Mouse (Mus musculus) myocyte (in vitro differentiated cells): ENCODE measurements at regions not wholly inside any gene's neighbourhood (a gene's known extent, or its start where the extent isn't known, plus 50 kb on each side); places are given as distances from the start of the nearest gene placed in this dataset.

ENCODE experiments used
- H3K27me3 ChIP-seq: one replicate; pipeline ENCODE4 v1.6.1; 2011; ENCODE audit not compliant: control insufficient read depth, insufficient read depth, insufficient read length
- H3K36me3 ChIP-seq: one replicate; pipeline ENCODE4 v1.6.1; 2011; ENCODE audit not compliant: control insufficient read depth, insufficient read depth
- H3K4me2 ChIP-seq: one replicate; pipeline ENCODE4 v1.6.1; 2011; ENCODE audit warnings: low read depth, control low read depth
- H3K4me3 ChIP-seq: one replicate; pipeline ENCODE4 v1.5.1; 2011; ENCODE audit warnings: mild to moderate bottlenecking, control low read depth, moderate library complexity
- H3K79me2 ChIP-seq: one replicate; pipeline ENCODE4 v1.6.1; 2011; ENCODE audit not compliant: control insufficient read depth, insufficient read depth
- H3ac ChIP-seq: one replicate; pipeline ENCODE4 v1.6.1; 2011; ENCODE audit not compliant: control insufficient read depth, insufficient read length
- CEBPB ChIP-seq: IDR thresholded peaks from 2 replicates; pipeline ENCODE4 v1.6.1; 2011; ENCODE audit warnings: mild to moderate bottlenecking, moderate library complexity; ENCODE audit not compliant: poor library complexity, insufficient read depth, severe bottlenecking
- E2F4 ChIP-seq: IDR thresholded peaks from one replicate; pipeline ENCODE4 v1.6.1; 2011; ENCODE audit warnings: mild to moderate bottlenecking, control low read depth, moderate library complexity; ENCODE audit not compliant: insufficient read depth
- MAX ChIP-seq: IDR thresholded peaks from one replicate; pipeline ENCODE4 v1.6.1; 2011; ENCODE audit warnings: low read depth, mild to moderate bottlenecking, control low read depth
- MYOD1 ChIP-seq, 3 experiments: IDR thresholded peaks; one replicate each; pipeline ENCODE4 v1.6.1; 2011; ENCODE audit warnings: control low read depth in 2 of 3, low read depth in 2 of 3, mild to moderate bottlenecking in 2 of 3, moderate library complexity in 1 of 3; ENCODE audit not compliant: insufficient read length in 2 of 3, control insufficient read depth in 1 of 3
- MYOG ChIP-seq, 3 experiments: IDR thresholded peaks; one replicate each; pipeline ENCODE4 v1.6.1; 2011; ENCODE audit warnings: control low read depth in 2 of 3, low read depth in 2 of 3, mild to moderate bottlenecking in 2 of 3; ENCODE audit not compliant: insufficient read length in 2 of 3, control insufficient read depth in 1 of 3, insufficient read depth in 1 of 3
- POLR2A ChIP-seq: IDR thresholded peaks from one replicate; pipeline ENCODE4 v1.6.1; 2011; ENCODE audit warnings: low read depth, mild to moderate bottlenecking, control low read depth, moderate library complexity; ENCODE audit not compliant: insufficient read length
- POLR2AphosphoS2 ChIP-seq: IDR thresholded peaks from one replicate; pipeline ENCODE4 v1.6.1; 2011; ENCODE audit warnings: low read depth, control low read depth; ENCODE audit not compliant: insufficient read length
- REST ChIP-seq: IDR thresholded peaks from one replicate; pipeline ENCODE4 v1.6.1; 2011; ENCODE audit warnings: mild to moderate bottlenecking, control low read depth, moderate library complexity; ENCODE audit not compliant: insufficient read depth, insufficient read length
- SRF ChIP-seq: IDR thresholded peaks from one replicate; pipeline ENCODE4 v1.6.1; 2011; ENCODE audit warnings: low read depth; ENCODE audit not compliant: control insufficient read depth, insufficient read length
- TCF12 ChIP-seq: IDR thresholded peaks from one replicate; pipeline ENCODE4 v1.6.1; 2011; ENCODE audit warnings: mild to moderate bottlenecking, control low read depth; ENCODE audit not compliant: poor library complexity, insufficient read depth, severe bottlenecking
- TCF3 ChIP-seq: IDR thresholded peaks from one replicate; pipeline ENCODE4 v1.6.1; 2011; ENCODE audit warnings: low read depth, control low read depth; ENCODE audit not compliant: insufficient read length
- USF1 ChIP-seq: IDR thresholded peaks from one replicate; pipeline ENCODE4 v1.6.1; 2011; ENCODE audit warnings: low read depth, mild to moderate bottlenecking, control low read depth, moderate library complexity

DNA sequence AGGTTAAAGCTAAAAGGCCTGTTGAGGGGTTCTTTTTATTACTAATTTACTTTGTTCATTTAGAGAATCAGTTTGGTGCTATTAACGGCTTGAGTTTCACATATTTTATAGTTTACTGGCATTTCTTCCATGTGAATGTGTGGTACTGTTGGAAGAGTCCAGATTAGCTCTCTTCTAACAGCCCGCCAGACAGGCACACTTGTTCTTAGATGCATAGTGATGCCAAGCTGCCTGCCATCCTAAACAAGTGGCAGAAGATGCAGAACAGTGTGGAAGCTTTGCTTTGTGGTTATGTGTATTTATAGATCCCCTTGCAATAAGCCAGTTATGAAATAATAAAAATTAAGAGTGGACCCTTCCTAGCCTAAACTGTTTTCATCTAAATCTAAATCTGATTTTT is 244.2 kb upstream of the Ppargc1a start:
- Histone ChIP-seq H3K4me2 (no peak overlapping the region), H3K4me3 (no peak overlapping the region), H3ac (no peak overlapping the region), H3K27me3 (no peaks in the 10 kb centered on the region), H3K79me2 (no peaks in the 10 kb centered on the region), H3K36me3 (no peaks in the 10 kb centered on the region)
- TF ChIP-seq MYOD1 (IDR thresholded peaks at IDR 0.05; ENCODE audit: control insufficient read depth in 1 of 3, insufficient read length in 2 of 3, low read depth in 2 of 3), result no peak
- no peak for TF ChIP-seq CEBPB
- TF ChIP-seq USF1, result no peak
- no peak for TF ChIP-seq E2F4
- no peak for TF ChIP-seq MAX
- TF ChIP-seq POLR2AphosphoS2, result no peak
- no peak for TF ChIP-seq POLR2A
- no peak for TF ChIP-seq REST
- no peak for TF ChIP-seq SRF
- no peak for TF ChIP-seq TCF12
- TF ChIP-seq MYOG (IDR thresholded peaks at IDR 0.05; ENCODE audit: control insufficient read depth in 1 of 3, insufficient read depth in 1 of 3, insufficient read length in 2 of 3, low read depth in 2 of 3), result no peak
- TF ChIP-seq TCF3, result no peak

DNA sequence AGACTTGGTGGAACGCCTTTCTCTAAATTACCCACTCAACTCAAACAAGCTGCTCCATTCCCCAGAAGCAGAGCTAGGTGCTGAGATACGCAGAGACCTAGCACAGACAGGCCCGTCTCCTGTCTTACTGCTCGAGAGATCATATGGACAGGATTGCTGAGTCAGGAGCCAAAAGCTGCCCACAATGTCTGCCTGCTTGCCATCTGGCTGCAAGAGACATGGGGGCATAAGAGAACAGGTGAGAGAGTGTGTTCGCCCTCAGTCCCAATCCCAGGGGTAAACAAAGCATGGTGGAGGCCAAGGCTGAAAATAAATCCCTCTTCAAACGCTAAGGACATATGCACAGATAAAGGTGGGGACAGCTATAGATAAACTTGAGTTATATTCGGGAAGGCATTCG is 234.0 kb upstream of the Ppargc1a start:
- TF ChIP-seq MYOG (IDR thresholded peaks at IDR 0.05; ENCODE audit: control insufficient read depth in 1 of 3, insufficient read depth in 1 of 3, insufficient read length in 2 of 3, low read depth in 2 of 3) (no peak), TCF3 (no peak), TCF12 (no peak), REST (no peak), MAX (no peak), MYOD1 (IDR thresholded peaks at IDR 0.05; ENCODE audit: control insufficient read depth in 1 of 3, insufficient read length in 2 of 3, low read depth in 2 of 3) (no peak), SRF (no peak)
- Histone ChIP-seq H3K79me2 (no peaks in the 10 kb centered on the region), H3ac (no peak overlapping the region), H3K4me2 (no peak overlapping the region), H3K27me3 (no peaks in the 10 kb centered on the region), H3K4me3 (no peak overlapping the region), H3K36me3 (no peaks in the 10 kb centered on the region)

DNA sequence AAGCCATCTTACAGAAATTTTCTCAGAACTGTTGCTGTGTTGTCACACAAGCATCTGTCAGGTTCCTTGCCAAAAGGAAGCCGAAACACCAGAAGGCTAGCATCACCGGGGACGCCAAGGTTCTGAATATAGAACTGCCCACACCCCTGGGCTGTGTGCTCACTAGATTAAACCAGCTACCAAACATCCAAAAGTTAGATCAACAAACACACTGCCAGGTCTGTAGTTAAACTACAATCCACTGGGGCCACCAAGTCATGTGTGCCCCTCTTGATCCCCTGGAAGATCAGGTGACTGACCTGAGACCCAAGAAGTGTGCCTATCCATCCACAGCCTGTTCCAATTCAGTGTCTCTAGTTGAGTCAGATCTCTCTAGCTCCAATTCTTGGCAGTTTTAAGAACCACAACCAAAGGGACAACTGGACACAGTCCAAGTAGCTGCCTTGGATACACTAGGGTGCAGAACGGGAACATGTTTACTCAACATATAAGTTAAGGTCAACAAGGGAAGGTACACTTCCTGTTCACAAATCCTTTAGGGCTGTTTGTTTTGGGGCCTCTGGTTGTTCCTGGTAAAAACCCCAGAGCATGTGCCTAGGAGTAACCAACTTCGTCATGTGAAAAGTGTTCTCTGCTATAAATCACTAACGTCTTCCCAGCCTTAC is 232.0 kb upstream of the Ppargc1a start:
- TF ChIP-seq MYOD1 (IDR thresholded peaks at IDR 0.05; ENCODE audit: control insufficient read depth in 1 of 3, insufficient read length in 2 of 3, low read depth in 2 of 3) (no peak), TCF3 (no peak), POLR2A (no peak), SRF (no peak), MYOG (IDR thresholded peaks at IDR 0.05; ENCODE audit: control insufficient read depth in 1 of 3, insufficient read depth in 1 of 3, insufficient read length in 2 of 3, low read depth in 2 of 3) (no peak), TCF12 (no peak)
- Histone ChIP-seq H3K27me3 (no peaks in the 10 kb centered on the region), H3K4me3 (no peak overlapping the region)

DNA sequence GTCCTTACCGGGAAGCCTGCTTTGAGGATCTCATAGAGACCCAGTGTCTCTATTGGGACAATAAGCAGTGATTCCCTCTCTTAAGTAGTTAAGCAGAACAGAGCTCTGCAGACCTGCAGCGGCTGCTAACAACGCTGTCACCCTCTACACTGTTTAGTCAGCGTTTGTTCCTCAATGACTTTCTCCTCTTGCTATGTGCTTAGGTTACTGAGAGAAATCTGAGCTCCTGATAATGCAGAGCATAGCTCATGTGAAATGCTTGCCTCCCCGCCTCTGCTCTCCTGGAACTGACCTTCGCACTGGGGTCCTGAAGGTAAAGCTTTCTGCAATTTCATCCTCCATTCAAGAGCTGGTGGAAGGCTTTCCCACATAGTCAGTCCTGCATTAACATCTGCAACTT is 226.6 kb upstream of the Ppargc1a start:
- TF ChIP-seq TCF12, result no peak
- no peak for TF ChIP-seq POLR2A
- no peak for TF ChIP-seq POLR2AphosphoS2
- TF ChIP-seq E2F4, result no peak
- no peak overlapping the region for H3K4me2 ChIP-seq
- no peak overlapping the region for H3K4me3 ChIP-seq
- H3K27me3 ChIP-seq, result no peaks in the 10 kb centered on the region
- H3ac ChIP-seq, result no peak overlapping the region
- no peaks in the 10 kb centered on the region for H3K36me3 ChIP-seq
- H3K79me2 ChIP-seq, result no peaks in the 10 kb centered on the region

More for the DNA sequence above, 232.0 kb upstream of the Ppargc1a start:
- Histone ChIP-seq H3K36me3 (no peaks in the 10 kb centered on the region), H3ac (no peak overlapping the region), H3K79me2 (no peaks in the 10 kb centered on the region), H3K4me2 (no peak overlapping the region)

DNA sequence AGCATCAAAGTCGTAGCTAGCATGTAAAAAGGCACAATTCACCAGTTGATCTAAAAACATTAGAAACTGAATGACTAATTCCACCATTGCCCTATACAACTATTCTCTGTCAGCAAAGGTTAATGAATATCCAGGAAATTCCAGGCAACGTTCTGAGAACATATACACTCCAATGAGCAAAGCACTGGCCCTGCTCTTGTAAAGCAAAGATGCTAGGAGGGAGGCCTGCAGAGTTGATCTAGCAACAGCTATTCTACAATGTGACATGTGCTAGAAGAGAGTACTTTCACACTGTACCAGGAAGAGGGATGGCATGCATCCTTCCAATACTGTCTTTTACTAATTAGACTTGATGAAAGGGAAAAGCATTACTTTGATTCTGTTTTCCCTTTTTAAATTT is 225.4 kb upstream of the Ppargc1a start:
- Histone ChIP-seq H3K4me2 (no peak overlapping the region), H3K4me3 (no peak overlapping the region), H3ac (no peak overlapping the region), H3K36me3 (no peaks in the 10 kb centered on the region), H3K27me3 (no peaks in the 10 kb centered on the region), H3K79me2 (no peaks in the 10 kb centered on the region)
- TF ChIP-seq SRF (no peak), MAX (no peak), CEBPB (no peak), MYOG (IDR thresholded peaks at IDR 0.05; ENCODE audit: control insufficient read depth in 1 of 3, insufficient read depth in 1 of 3, insufficient read length in 2 of 3, low read depth in 2 of 3) (no peak)
